Mouse (Mus musculus) forebrain, postnatal 0 days (tissue): ENCODE results near the gene Rsrc1. TPM values are rescaled to one million over a fixed set of nuclear protein-coding genes. Genes with fewer than 3 reads are reported as not detected.

Experiments used
- ATAC-seq: fragments of 200-750 bp; cut with Nextera tagmentation; 2 replicates; pipeline ENCODE4 v1.8.0; 2017; ENCODE audit warnings: mild to moderate bottlenecking, moderate library complexity
- DNase-seq: peaks from one replicate; pipeline ENCODE4 v3.0.0-alpha.2; 2015
- H3K27ac ChIP-seq: fragments of 300-500 bp; sonication (generic); 2 replicates; pipeline ENCODE4 v1.5.1; 2014; ENCODE audit warnings: low read depth, mild to moderate bottlenecking, antibody characterized with exemption, low read length, moderate library complexity, mixed read lengths
- H3K27me3 ChIP-seq: fragments of 300-500 bp; sonication (generic); 2 replicates; pipeline ENCODE4 v1.6.1; 2014; ENCODE audit warnings: mild to moderate bottlenecking, low read length, mixed read lengths; ENCODE audit not compliant: insufficient read depth
- H3K36me3 ChIP-seq: fragments of 300-500 bp; sonication (generic); 2 replicates; pipeline ENCODE4 v1.6.1; 2014; ENCODE audit warnings: mild to moderate bottlenecking, moderate library complexity; ENCODE audit not compliant: insufficient read depth
- H3K4me1 ChIP-seq: fragments of 300-500 bp; sonication (generic); 2 replicates; pipeline ENCODE4 v1.6.1; 2014; ENCODE audit warnings: antibody characterized with exemption; ENCODE audit not compliant: insufficient read depth
- H3K4me2 ChIP-seq: fragments of 300-500 bp; sonication (generic); 2 replicates; pipeline ENCODE4 v1.6.1; 2014; ENCODE audit warnings: low read depth, mild to moderate bottlenecking, moderate library complexity
- H3K4me3 ChIP-seq: fragments of 300-500 bp; sonication (generic); 2 replicates; pipeline ENCODE4 v1.5.1; 2014; ENCODE audit warnings: low read depth, low read length, mixed read lengths
- H3K9ac ChIP-seq: fragments of 300-500 bp; sonication (generic); 2 replicates; pipeline ENCODE4 v1.6.1; 2014; ENCODE audit warnings: mild to moderate bottlenecking
- H3K9me3 ChIP-seq: fragments of 300-500 bp; sonication (generic); 2 replicates; pipeline ENCODE4 v1.6.1; 2016; ENCODE audit warnings: low read length
- CTCF ChIP-seq: sonication (generic); IDR thresholded peaks from 2 replicates; pipeline ENCODE4 v1.5.1; 2016; ENCODE audit warnings: antibody characterized with exemption, control low read depth, low read depth
- WGBS: fragments of 180-500 bp; shearing (Covaris S2); extraction: QIAGEN DNeasy Blood & Tissue Kit; methylation state at CpG from one replicate; pipeline ENCODE4 v1.1.7; 2014; 5-methylcytosine and 5-hydroxymethylcytosine counted together
- polyA plus RNA-seq: library from polyadenylated mRNA; unstranded; fragments of >200 nt; fragmentation: Nextera tagmentation; extraction: Ambion mirVana; gene quantifications from 2 replicates; pipeline ENCODE4 v1.2.1, GENCODE M21; 2015
- total RNA-seq: library from RNA; depleted of rRNA; stranded (reverse); fragments of >200 nt; gene quantifications from 2 replicates; pipeline ENCODE4 v1.2.3, GENCODE M21; 2014; rRNA removed

Gene Rsrc1
- total RNA-seq (30.5 and 33.6 TPM in 2 replicates), polyA plus RNA-seq (25.9 and 27.6 TPM in 2 replicates)

DNA sequence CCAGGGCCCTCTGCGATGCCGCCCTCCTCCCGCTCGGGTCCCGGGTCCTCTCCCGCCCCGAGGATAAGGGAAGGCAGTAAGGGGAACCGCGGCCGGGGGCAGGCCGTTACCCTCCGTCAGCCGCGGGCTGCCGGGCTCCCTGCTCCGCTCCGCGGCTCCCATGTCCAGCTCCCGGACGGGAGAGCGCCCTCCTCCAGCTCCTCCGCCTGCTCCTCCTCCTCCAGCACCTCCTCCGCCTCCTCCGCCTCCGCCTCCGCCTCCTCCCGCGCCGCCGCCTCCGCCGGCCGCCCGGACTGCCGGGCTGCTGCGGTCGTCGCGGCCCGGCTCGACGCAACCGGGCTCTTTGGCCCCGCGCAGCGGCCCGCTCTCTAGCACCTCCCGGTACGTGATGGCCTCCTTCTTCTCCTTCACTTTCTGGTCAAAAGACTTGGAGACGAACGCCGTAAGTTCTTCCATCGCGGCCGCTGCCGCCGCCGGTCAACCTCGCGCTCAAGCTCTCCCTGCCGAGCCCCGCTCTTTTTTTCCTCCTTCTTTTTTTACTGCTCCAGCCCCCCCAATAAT, at the start of gene Rsrc1:
Gene Rsrc1, plus strand, starts transcription at position 290 of the 561 bp plus-strand sequence.
- Histone ChIP-seq H3K9me3 (no peaks in the 10 kb centered on the region), H3K4me1 (peaks cover 1% of the 10 kb centered on the region; the same call in 1 of the 2 replicates), H3K27ac (no peak within 1 kb of the TSS), H3K36me3 (no peaks in the 10 kb centered on the region), H3K4me3 (peak within 1 kb of the TSS; percentile 27), H3K27me3 (peaks cover 74% of the 10 kb centered on the region), H3K4me2 (peak within 1 kb of the TSS; percentile 46), H3K9ac (no peak within 1 kb of the TSS)
- DNase-seq: no peak
- no peak for TF ChIP-seq CTCF
- under 1% methylated on average over 61 of the region's 62 CpGs for WGBS
- ATAC-seq: no peak

DNA sequence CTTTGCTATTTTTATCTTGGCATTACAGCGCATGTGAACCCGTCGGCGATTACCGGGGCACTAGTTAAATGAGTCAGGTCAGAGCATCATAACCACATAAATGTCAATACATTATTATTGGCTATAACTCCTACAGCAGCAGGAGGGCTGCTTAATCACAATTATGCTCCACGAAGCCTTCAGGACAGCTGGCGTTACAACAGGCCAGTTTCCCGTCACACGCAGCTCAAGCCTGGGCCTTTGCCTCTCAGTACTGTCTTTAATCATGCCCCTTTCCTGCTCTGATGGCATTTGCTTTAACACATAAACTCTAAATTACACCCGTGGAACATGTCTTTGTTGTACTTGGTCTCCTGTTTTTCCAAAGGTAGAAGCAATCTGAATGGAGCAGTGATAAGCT, 41.5 kb upstream of the Rsrc1 start:
- H3K4me2 ChIP-seq: no peak overlapping the region
- TF ChIP-seq CTCF: no peak
- 62% methylated on average over 10 of the region's 10 CpGs for WGBS
- no peaks in the 10 kb centered on the region for H3K4me1 ChIP-seq
- H3K27me3 ChIP-seq: no peaks in the 10 kb centered on the region; the same call in 1 of the 2 replicates
- ATAC-seq: no peak
- no peaks in the 10 kb centered on the region for H3K9me3 ChIP-seq
- H3K36me3 ChIP-seq: no peaks in the 10 kb centered on the region
- no peak overlapping the region for H3K4me3 ChIP-seq
- no peak overlapping the region for H3K9ac ChIP-seq
- DNase-seq: no peak
- no peak overlapping the region for H3K27ac ChIP-seq

DNA sequence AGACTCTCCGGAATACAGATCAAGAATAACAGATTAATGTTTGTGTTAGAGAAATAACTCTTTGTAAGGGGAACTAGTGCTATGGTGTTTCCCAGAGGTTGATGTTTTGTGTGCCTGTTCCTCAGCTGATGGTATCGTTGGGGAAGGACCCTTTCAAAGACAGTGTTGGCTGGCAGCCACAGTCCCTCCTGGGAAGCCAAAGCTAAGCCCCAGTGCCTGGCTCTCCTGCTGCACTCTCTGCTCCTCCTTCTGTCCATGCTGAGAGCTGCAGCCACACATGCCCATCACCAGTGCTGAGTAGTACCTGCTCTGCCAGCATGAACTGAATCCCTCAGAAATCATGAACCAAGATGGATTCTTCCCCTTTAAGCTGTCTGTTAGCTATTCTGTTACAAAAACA, 26.1 kb upstream of the Rsrc1 start:
- no peaks in the 10 kb centered on the region for H3K36me3 ChIP-seq
- ATAC-seq (no peak), DNase-seq (no peak)
- H3K4me3 ChIP-seq: no peak overlapping the region
- no peaks in the 10 kb centered on the region for H3K4me1 ChIP-seq
- no peaks in the 10 kb centered on the region for H3K9me3 ChIP-seq
- H3K4me2 ChIP-seq: no peak overlapping the region
- H3K27me3 ChIP-seq: no peaks in the 10 kb centered on the region
- peak; percentile 25; the same call in 1 of the 2 replicates for TF ChIP-seq CTCF
- WGBS: 49% methylated on average over 2 of the region's 2 CpGs
- no peak overlapping the region for H3K9ac ChIP-seq
- no peak overlapping the region for H3K27ac ChIP-seq

DNA sequence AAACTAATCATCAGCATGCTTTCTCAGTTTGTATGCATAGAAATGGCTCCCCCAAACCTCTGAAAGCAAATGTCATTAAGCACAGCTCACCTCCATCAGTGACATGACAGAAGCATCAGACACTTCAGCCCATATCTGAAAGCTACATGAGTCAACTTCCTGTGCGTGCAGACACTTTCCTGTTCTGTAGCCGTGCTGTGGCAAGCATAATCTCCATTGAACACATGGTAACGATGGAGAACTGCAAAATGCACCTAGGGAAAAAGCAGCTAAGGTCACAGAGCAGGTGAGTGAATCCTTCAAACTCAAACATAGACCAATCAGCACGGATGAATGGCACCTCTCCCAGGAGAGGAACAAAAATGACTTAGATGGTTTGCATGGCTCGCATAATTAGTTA, 21.2 kb upstream of the Rsrc1 start:
- H3K27me3 ChIP-seq: no peaks in the 10 kb centered on the region; the same call in 1 of the 2 replicates
- no peak overlapping the region for H3K4me2 ChIP-seq
- H3K9ac ChIP-seq: no peak overlapping the region
- H3K36me3 ChIP-seq: no peaks in the 10 kb centered on the region
- H3K27ac ChIP-seq: no peak overlapping the region
- H3K9me3 ChIP-seq: no peaks in the 10 kb centered on the region
- H3K4me3 ChIP-seq: no peak overlapping the region
- WGBS: 75% methylated on average over 5 of the region's 5 CpGs
- H3K4me1 ChIP-seq: no peaks in the 10 kb centered on the region
- ATAC-seq (no peak), DNase-seq (no peak)
- no peak for TF ChIP-seq CTCF

DNA sequence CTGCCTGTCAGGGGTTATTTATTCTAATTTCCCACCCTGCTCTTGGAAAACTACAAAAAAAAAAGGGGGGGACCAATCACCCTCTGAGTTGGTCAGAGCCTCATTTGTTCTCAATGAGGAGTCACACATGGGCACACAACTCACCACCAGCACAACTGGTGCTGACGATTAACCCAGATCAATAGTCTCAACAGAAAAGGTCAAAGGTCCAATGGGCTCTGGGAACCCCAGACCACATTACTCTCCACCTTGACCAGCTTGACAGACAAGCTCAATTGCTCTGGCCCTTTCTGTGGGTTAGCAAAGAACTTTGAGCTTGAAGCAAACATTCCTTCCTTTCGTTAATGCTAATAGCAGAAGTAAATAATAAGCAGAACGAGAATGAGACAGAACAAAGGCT, 16.3 kb upstream of the Rsrc1 start:
- DNase-seq (no peak), ATAC-seq (no peak)
- Histone ChIP-seq H3K27me3 (peaks cover 26% of the 10 kb centered on the region), H3K27ac (no peak overlapping the region), H3K4me3 (no peak overlapping the region), H3K9ac (no peak overlapping the region), H3K4me2 (no peak overlapping the region), H3K9me3 (no peaks in the 10 kb centered on the region), H3K36me3 (no peaks in the 10 kb centered on the region), H3K4me1 (no peaks in the 10 kb centered on the region)
- WGBS: 36% methylated on average over 3 of the region's 3 CpGs
- no peak for TF ChIP-seq CTCF

DNA sequence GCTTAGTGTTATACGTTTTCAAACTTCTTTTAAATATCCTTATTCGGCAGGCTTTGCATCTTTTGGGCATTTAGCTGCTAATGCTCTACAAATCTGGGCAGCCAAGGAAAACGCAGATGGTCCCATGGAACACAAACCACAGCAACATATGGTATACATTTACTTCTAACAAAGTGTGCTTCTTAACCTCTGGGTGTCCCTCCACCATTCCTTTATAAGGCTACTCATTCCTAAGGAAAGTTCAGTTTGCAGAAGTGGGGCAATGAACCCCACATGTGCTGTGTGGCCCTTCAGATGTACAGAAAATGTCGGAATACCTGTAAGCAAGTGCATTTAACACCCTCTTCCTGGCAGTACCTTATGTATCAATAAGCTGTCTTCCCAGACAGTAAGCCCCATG, 13.7 kb upstream of the Rsrc1 start:
- no peak overlapping the region for H3K4me2 ChIP-seq

DNA sequence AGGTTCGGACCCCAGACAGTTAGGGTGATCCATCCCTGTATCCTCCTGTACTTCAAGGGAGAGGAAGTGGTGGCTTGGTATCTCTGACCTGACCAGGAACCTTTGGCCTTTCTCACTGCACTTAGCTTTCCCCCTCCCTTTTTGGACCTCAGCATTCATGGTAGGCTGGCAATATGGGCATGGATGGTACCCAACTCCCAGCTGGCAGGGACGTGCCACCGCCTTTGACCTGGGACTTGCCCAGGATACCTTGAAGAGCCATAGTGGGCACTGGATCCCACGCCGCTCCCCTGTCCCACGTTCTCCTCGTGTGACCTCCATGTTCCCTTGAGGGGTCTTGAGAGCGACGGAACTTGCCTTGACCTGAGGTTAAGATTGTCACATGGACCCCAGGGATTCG, 10.9 kb upstream of the Rsrc1 start:
- Histone ChIP-seq H3K36me3 (no peaks in the 10 kb centered on the region), H3K9ac (no peak overlapping the region), H3K4me3 (no peak overlapping the region), H3K4me1 (no peaks in the 10 kb centered on the region), H3K27me3 (peaks cover 67% of the 10 kb centered on the region), H3K9me3 (no peaks in the 10 kb centered on the region), H3K4me2 (no peak overlapping the region), H3K27ac (no peak overlapping the region)
- 8% methylated on average over 10 of the region's 10 CpGs for WGBS
- DNase-seq (no peak), ATAC-seq (no peak)
- no peak for TF ChIP-seq CTCF

More for the DNA sequence above, 13.7 kb upstream of the Rsrc1 start:
- no peak for TF ChIP-seq CTCF
- H3K27ac ChIP-seq: no peak overlapping the region
- no peaks in the 10 kb centered on the region for H3K4me1 ChIP-seq
- ATAC-seq (no peak), DNase-seq (no peak)
- 59% methylated on average over 4 of the region's 4 CpGs for WGBS
- no peaks in the 10 kb centered on the region for H3K9me3 ChIP-seq
- peaks cover 49% of the 10 kb centered on the region for H3K27me3 ChIP-seq
- no peaks in the 10 kb centered on the region for H3K36me3 ChIP-seq
- no peak overlapping the region for H3K9ac ChIP-seq
- H3K4me3 ChIP-seq: no peak overlapping the region
